Mouse (Mus musculus): Measurements from ENCODE around the gene Tdrkh. TPM values are rescaled to one million over a fixed set of nuclear protein-coding genes. Genes with fewer than 3 reads are reported as not detected.

The Tdrkh gene
- polyA plus RNA-seq (2012; rRNA removed): not detected in 2 replicates

DNA sequence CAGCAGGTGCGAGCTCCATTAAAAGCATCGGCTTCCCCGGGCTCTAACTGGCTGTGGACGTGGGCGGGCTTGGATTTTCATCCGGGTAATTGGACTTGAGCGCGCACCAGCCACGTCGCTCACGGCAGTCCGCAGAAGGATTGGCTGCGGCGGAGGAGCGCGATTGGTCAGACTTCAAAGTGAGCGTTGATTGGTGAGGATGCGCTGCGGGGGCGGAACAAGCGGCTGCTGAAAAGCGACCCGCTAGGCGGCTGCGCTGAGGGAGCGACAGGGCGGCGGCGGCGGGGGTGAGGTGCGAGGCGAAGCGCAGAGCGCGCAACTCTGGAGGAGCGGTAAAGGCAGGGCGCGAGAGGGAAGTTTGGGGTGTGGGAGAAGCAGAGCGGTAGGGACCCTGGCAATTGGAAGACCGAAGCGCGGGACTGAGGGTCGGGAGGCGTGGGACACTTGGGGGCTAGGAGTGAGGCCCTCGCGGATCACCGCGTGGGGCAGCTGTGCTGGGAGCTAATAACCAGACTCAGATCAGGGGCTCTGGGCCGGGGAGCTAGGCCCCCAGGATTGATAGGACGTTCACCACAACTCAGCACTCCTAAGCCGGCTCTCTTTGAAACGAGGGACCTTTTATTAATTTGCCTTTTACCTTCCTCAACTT, at the start of gene Tdrkh:
Tdrkh (plus strand) TSS at position 243 of the 649 bp plus-strand sequence.
- Histone ChIP-seq H3K4me1 (ENCODE audit: control insufficient read depth, insufficient read depth, insufficient read length, low read length) (peaks cover 9% of the 10 kb centered on the region), H3K27ac (ENCODE audit: insufficient read depth, low read depth, low read length) (no peak within 1 kb of the TSS), H3K36me3 (ENCODE audit: control insufficient read depth, insufficient read depth, low read length) (no peaks in the 10 kb centered on the region), H3K4me3 (ENCODE audit: low read depth, low read length) (peak within 1 kb of the TSS; percentile 78), H3K27me3 (ENCODE audit: control insufficient read depth, insufficient read depth, low read length) (no peaks in the 10 kb centered on the region; the same call in 1 of the 2 replicates)
- TF ChIP-seq POLR2A (IDR thresholded peaks at IDR 0.05; ENCODE audit: low read depth, low read length) (no peak), CTCF (IDR thresholded peaks at IDR 0.05; ENCODE audit: extremely low read depth, insufficient read length, insufficient replicate concordance, low read depth, low read length) (0 out of 2 replicates have a peak, but pooled peaks have one; percentile 11)
- 11% methylated on average over 52 of the region's 52 CpGs for WGBS

DNA sequence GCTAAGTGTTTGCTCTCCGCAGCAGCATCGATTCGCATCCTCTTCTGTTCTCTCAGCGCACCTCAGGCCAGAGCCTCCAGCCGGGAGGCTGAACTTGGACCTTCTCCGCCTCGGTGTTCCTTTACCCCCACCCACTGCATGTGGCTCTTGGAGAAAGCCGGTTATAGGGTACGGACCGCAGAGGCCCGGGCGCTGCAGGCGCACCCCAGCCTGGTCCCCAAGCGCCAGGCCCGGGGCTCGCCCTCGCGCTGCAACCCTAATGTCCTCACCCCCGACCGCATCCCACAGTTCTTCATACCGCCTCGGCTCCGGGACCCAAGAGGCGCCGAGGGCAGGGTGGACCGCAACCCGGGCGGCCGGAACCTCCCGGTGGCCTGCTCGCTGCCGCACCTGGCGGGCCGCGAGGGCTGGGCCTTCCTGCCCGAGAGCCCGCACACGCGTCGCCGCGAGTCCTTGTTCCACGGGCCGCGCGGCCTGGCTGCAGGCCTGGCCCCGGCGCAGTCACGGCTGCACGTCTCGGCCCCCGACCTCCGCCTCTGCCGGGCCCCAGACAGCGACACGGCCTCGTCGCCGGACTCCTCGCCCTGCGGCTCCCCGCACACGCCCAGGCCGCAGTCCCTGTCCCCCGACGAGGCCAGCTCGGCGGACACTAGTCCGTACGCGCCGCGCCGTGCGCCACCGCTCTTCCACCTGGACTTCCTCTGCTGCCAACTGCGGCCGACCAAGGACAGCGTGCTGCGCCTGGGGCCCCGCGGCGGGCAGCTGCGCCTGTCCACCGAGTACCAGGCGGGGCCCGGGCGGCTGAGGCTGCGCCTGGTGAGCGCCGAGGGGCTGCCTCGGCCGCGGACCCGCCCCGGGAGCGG, 49.6 kb upstream of the Tdrkh start:
- H3K4me1 ChIP-seq (ENCODE audit: control insufficient read depth, insufficient read depth, insufficient read length, low read length): peaks cover 15% of the 10 kb centered on the region
- H3K36me3 ChIP-seq (ENCODE audit: control insufficient read depth, insufficient read depth, low read length): no peaks in the 10 kb centered on the region
- 9% methylated on average over 97 of the region's 97 CpGs for WGBS
- no peaks in the 10 kb centered on the region; the same call in 1 of the 2 replicates for H3K27me3 ChIP-seq (ENCODE audit: control insufficient read depth, insufficient read depth, low read length)
- no peak for TF ChIP-seq POLR2A (IDR thresholded peaks at IDR 0.05; ENCODE audit: low read depth, low read length)
- TF ChIP-seq CTCF (IDR thresholded peaks at IDR 0.05; ENCODE audit: extremely low read depth, insufficient read length, insufficient replicate concordance, low read depth, low read length): no peak
- no peak overlapping the region for H3K27ac ChIP-seq (ENCODE audit: insufficient read depth, low read depth, low read length)
- peak overlapping the region; percentile 62 for H3K4me3 ChIP-seq (ENCODE audit: low read depth, low read length)

- Histone ChIP-seq H3K4me3 (ENCODE audit: low read depth, low read length) (peak overlapping the region; percentile 62), H3K27me3 (ENCODE audit: control insufficient read depth, insufficient read depth, low read length) (no peaks in the 10 kb centered on the region; the same call in 1 of the 2 replicates), H3K27ac (ENCODE audit: insufficient read depth, low read depth, low read length) (no peak overlapping the region), H3K4me1 (ENCODE audit: control insufficient read depth, insufficient read depth, insufficient read length, low read length) (peaks cover 19% of the 10 kb centered on the region), H3K36me3 (ENCODE audit: control insufficient read depth, insufficient read depth, low read length) (no peaks in the 10 kb centered on the region)
- no peak for TF ChIP-seq CTCF (IDR thresholded peaks at IDR 0.05; ENCODE audit: extremely low read depth, insufficient read length, insufficient replicate concordance, low read depth, low read length)
- no peak for TF ChIP-seq POLR2A (IDR thresholded peaks at IDR 0.05; ENCODE audit: low read depth, low read length)
- 21% methylated on average over 23 of the region's 23 CpGs for WGBS
These were observed 48.9 kb upstream of the Tdrkh start for GRCm38 (mm10) chr3:94364154-94364526.

- TF ChIP-seq POLR2A (IDR thresholded peaks at IDR 0.05; ENCODE audit: low read depth, low read length): no peak
- peak; percentile 79; the same call in 1 of the 2 replicates for TF ChIP-seq CTCF (IDR thresholded peaks at IDR 0.05; ENCODE audit: extremely low read depth, insufficient read length, insufficient replicate concordance, low read depth, low read length)
- H3K4me3 ChIP-seq (ENCODE audit: low read depth, low read length): no peak overlapping the region
- 9% methylated on average over 3 of the region's 3 CpGs for WGBS
- H3K36me3 ChIP-seq (ENCODE audit: control insufficient read depth, insufficient read depth, low read length): no peaks in the 10 kb centered on the region
- no peaks in the 10 kb centered on the region; the same call in 1 of the 2 replicates for H3K27me3 ChIP-seq (ENCODE audit: control insufficient read depth, insufficient read depth, low read length)
- H3K27ac ChIP-seq (ENCODE audit: insufficient read depth, low read depth, low read length): peak overlapping the region; percentile 93; the same call in 1 of the 2 replicates
- peaks cover 28% of the 10 kb centered on the region for H3K4me1 ChIP-seq (ENCODE audit: control insufficient read depth, insufficient read depth, insufficient read length, low read length)
These were observed 46.3 kb upstream of the Tdrkh start for GRCm38 (mm10) chr3:94366761-94367160.

DNA sequence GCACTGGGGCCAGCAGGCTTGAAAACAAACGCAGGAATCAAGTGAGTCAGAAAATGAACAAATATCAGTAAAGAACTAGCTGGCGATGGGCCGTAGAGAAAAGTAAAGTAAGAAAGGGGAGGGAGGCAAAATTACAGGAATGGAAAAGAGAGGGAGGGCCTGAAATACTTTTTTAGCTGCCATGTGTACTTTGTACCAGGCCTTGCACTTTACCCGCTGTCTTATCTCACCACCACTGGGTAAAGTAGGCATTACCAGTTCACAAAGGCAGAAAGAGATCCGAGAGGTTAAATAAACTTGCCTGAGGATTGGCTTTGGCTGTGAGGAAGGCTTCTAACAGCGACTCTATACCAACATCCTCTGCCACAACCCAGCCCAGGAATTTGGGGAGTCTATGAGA, 45.6 kb upstream of the Tdrkh start:
- H3K4me3 ChIP-seq (ENCODE audit: low read depth, low read length): no peak overlapping the region
- TF ChIP-seq POLR2A (IDR thresholded peaks at IDR 0.05; ENCODE audit: low read depth, low read length): no peak
- no peak for TF ChIP-seq CTCF (IDR thresholded peaks at IDR 0.05; ENCODE audit: extremely low read depth, insufficient read length, insufficient replicate concordance, low read depth, low read length)
- peaks cover 30% of the 10 kb centered on the region for H3K4me1 ChIP-seq (ENCODE audit: control insufficient read depth, insufficient read depth, insufficient read length, low read length)
- H3K36me3 ChIP-seq (ENCODE audit: control insufficient read depth, insufficient read depth, low read length): no peaks in the 10 kb centered on the region
- H3K27me3 ChIP-seq (ENCODE audit: control insufficient read depth, insufficient read depth, low read length): no peaks in the 10 kb centered on the region
- H3K27ac ChIP-seq (ENCODE audit: insufficient read depth, low read depth, low read length): peak overlapping the region; percentile 93
- 18% methylated on average over 6 of the region's 6 CpGs for WGBS

- WGBS: 81% methylated on average over 6 of the region's 6 CpGs
- peaks cover 32% of the 10 kb centered on the region for H3K4me1 ChIP-seq (ENCODE audit: control insufficient read depth, insufficient read depth, insufficient read length, low read length)
- H3K27ac ChIP-seq (ENCODE audit: insufficient read depth, low read depth, low read length): peak overlapping the region; percentile 93; the same call in 1 of the 2 replicates
- no peaks in the 10 kb centered on the region for H3K36me3 ChIP-seq (ENCODE audit: control insufficient read depth, insufficient read depth, low read length)
- H3K27me3 ChIP-seq (ENCODE audit: control insufficient read depth, insufficient read depth, low read length): no peaks in the 10 kb centered on the region
- TF ChIP-seq CTCF (IDR thresholded peaks at IDR 0.05; ENCODE audit: extremely low read depth, insufficient read length, insufficient replicate concordance, low read depth, low read length) (no peak), POLR2A (IDR thresholded peaks at IDR 0.05; ENCODE audit: low read depth, low read length) (no peak)
- H3K4me3 ChIP-seq (ENCODE audit: low read depth, low read length): no peak overlapping the region
These were observed 44.4 kb upstream of the Tdrkh start for GRCm38 (mm10) chr3:94368631-94369030.

DNA sequence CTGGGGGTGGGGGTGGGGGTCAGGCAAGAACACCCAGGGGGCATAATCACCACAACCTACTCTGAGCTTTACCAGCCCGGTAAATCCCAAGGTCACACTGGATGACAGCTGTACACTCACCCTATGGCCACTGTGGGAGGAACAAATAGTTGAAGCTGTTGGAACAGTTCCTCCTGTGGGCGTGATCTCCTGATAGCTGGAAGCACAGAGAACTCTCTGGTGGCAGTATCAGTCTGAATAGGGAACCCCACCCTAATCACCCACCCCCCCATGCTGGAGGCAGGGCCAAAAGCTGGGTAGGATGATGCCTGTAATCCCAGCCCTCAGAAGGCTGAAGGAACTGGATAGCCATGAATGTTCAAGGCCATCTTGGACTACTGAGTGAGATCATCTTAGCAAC, 43.4 kb upstream of the Tdrkh start:
- no peak overlapping the region for H3K4me3 ChIP-seq (ENCODE audit: low read depth, low read length)
- no peaks in the 10 kb centered on the region for H3K36me3 ChIP-seq (ENCODE audit: control insufficient read depth, insufficient read depth, low read length)
- peaks cover 41% of the 10 kb centered on the region for H3K4me1 ChIP-seq (ENCODE audit: control insufficient read depth, insufficient read depth, insufficient read length, low read length)
- WGBS: 20% methylated on average over 2 of the region's 2 CpGs
- peak overlapping the region; percentile 84 for H3K27ac ChIP-seq (ENCODE audit: insufficient read depth, low read depth, low read length)
- TF ChIP-seq CTCF (IDR thresholded peaks at IDR 0.05; ENCODE audit: extremely low read depth, insufficient read length, insufficient replicate concordance, low read depth, low read length): no peak
- no peaks in the 10 kb centered on the region for H3K27me3 ChIP-seq (ENCODE audit: control insufficient read depth, insufficient read depth, low read length)

Data from small intestine, adult 2 months (tissue).